Mouse (Mus musculus) lung, adult 2 months (tissue): ENCODE results near the gene Smap1.

Experiments
- CTCF ChIP-seq: fragments of 200-500 bp; IDR thresholded peaks from 2 replicates; pipeline ENCODE4 v1.5.1; 2011; ENCODE audit warnings: mild to moderate bottlenecking, low read length, control low read depth; ENCODE audit not compliant: insufficient read depth
- POLR2A ChIP-seq: fragments of 200-500 bp; IDR thresholded peaks from 2 replicates; pipeline ENCODE4 v1.6.1; 2011; ENCODE audit warnings: low read depth, mild to moderate bottlenecking, control low read depth, low read length, borderline replicate concordance; ENCODE audit errors: extremely low read depth

DNA sequence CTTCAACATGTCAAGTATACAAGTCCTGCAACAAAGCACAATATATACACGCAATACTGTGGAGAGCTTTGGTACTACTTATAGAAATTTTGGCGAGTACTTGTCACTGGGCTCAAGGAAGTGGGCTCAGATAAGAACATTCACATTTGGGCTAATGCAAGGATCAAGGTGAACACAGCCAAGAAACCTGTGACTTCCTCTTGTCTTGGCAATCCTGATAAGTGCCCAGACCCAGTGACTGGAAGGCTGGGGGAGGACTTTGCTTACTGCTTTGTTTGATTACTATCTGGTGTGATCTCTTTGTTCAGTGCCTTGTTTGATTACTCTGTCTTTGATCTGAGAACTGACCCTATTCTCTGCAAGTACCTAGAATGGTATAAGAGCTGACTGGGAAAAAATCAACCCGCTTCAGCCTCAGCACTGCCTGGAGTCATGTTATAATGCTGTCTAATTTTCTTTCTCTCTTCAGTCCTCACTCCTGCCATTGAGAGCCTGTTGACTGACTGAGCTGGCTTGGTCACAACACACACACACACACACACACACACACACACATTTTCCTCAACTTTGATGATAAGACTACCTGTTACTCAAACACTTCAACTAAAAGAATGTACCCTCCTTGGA, 23.0 kb downstream of the Smap1 start:
- TF ChIP-seq POLR2A (no peak), CTCF (no peak)
